Mouse (Mus musculus): ENCODE data around the gene Kcnk5.

GRCm38 (mm10) chr14:20110945-20111344 is 70.7 kb downstream of the Kcnk5 start:
- TF ChIP-seq POLR2AphosphoS2 (IDR thresholded peaks at IDR 0.05; ENCODE audit: low read depth, low read length) = no peak
- no peak for TF ChIP-seq EP300 (IDR thresholded peaks at IDR 0.05; ENCODE audit: low read length)
- no peak for TF ChIP-seq USF2 (conservative IDR thresholded peaks at IDR 0.05; ENCODE audit: low read depth, low read length)
- TF ChIP-seq POLR2A (IDR thresholded peaks at IDR 0.05; ENCODE audit: low read depth, low read length) = no peak
- TF ChIP-seq CTCF (conservative IDR thresholded peaks at IDR 0.05 in 1 of 2, IDR thresholded peaks at IDR 0.05 in 1 of 2; ENCODE audit: low read depth in 2 of 2, low read length in 2 of 2) = no peak
- TF ChIP-seq MAX (IDR thresholded peaks at IDR 0.05; ENCODE audit: low read length) = no peak
- no peak for TF ChIP-seq ZNF384 (IDR thresholded peaks at IDR 0.05; ENCODE audit: low read depth, low read length)
- TF ChIP-seq NELFE (IDR thresholded peaks at IDR 0.05; ENCODE audit: low read depth, low read length) = no peak

Data from CH12.LX (cell line).